Mouse (Mus musculus): ENCODE data around the gene Dedd2. TPM values are rescaled to one million over a fixed set of nuclear protein-coding genes. Genes with fewer than 3 reads are reported as not detected.

Gene Dedd2
- polyA plus RNA-seq, 1 experiment from 2014 or later: 7.5 TPM

DNA sequence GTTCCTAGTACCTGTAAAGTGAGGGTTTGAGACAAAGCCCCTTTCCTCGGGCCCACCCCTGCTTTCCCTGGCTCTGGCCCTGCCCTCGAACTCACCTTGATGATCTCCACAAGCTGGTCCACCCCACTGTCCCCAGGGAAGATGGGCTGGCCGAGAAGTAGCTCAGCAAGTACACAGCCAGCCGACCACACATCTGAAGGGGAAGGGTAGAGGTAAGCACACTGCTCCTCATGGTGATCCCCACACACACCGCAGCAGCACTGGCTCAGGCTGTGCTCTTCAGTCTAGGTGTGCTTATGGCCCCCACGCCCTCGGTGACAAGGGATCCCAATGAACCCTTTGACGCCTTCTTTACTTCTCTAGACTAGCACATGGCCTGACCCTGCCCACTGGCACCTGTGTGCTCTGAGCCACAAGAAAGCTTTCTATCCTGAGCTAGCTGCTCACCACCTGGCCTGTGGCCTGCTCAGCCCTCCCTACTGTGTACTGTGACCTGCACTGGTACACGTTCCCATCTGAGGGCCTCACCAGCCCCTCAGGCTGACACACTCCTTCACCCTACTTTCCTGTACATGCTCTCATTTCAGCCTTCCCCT, 10.4 kb upstream of the Dedd2 start:
- Histone ChIP-seq H3K4me3 (ENCODE audit: low read depth, low read length) (no peak overlapping the region), H3K9me3 (ENCODE audit: control insufficient read depth, low read depth, low read length) (no peaks in the 10 kb centered on the region), H3K27me3 (ENCODE audit: control insufficient read depth, insufficient read depth, low read length) (no peaks in the 10 kb centered on the region), H3K27ac (ENCODE audit: low read length) (no peak overlapping the region), H3K4me2 (replicated peaks; ENCODE audit: low read depth, low read length) (no peak overlapping the region), H3K36me3 (ENCODE audit: control insufficient read depth, insufficient read depth, low read length) (peaks cover 84% of the 10 kb centered on the region), H3K9ac (replicated peaks; ENCODE audit: low read depth, low read length) (no peak overlapping the region), H3K4me1 (ENCODE audit: control insufficient read depth, insufficient read depth, low read length) (peaks cover 5% of the 10 kb centered on the region; the same call in 1 of the 2 replicates)
- no peak for ATAC-seq (ENCODE audit: insufficient number of reproducible peaks, insufficient read depth, low FRiP score, low read depth)
- WGBS: 85% methylated on average over 9 of the region's 9 CpGs

DNA sequence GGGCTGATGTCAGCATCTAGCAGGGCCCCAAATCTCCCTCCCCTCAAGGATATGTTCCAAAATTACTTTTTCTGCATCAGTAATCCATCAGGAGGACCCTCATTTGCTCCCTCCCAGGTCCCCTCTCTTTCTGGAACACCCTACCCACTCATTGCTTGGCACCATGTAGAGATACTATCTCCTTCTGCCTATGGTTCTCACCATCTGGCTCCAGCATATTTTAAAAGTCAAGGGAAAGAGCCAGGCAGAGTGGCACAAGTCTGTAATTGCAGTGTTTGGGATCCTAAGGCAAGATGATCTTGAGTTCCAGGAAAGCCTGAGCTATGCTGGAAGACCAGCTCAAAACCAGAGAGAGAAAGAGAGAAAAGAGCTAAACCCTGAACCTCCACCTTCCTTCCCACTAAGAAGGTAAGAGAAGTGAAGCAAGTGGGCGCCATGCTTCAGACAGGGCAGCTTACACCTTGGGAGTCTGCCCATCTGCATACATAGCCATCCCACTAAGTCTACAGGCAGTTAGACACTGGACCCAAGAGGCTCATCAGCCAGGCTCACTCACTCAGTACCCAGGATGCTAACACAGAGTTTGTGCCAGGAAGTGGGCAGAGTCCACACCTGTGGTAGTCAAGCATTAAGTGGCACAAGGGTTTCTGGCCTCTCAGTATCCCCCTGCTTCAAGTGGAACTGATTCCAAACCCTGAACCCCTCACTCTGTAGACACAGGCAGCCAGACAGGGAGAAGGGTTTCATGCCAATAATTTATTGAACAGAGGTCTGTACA, 7.3 kb upstream of the Dedd2 start:
- WGBS: 100% methylated on average over 1 of the region's 1 CpGs
- peaks cover 73% of the 10 kb centered on the region for H3K36me3 ChIP-seq (ENCODE audit: control insufficient read depth, insufficient read depth, low read length)
- ATAC-seq (ENCODE audit: insufficient number of reproducible peaks, insufficient read depth, low FRiP score, low read depth): no peak

DNA sequence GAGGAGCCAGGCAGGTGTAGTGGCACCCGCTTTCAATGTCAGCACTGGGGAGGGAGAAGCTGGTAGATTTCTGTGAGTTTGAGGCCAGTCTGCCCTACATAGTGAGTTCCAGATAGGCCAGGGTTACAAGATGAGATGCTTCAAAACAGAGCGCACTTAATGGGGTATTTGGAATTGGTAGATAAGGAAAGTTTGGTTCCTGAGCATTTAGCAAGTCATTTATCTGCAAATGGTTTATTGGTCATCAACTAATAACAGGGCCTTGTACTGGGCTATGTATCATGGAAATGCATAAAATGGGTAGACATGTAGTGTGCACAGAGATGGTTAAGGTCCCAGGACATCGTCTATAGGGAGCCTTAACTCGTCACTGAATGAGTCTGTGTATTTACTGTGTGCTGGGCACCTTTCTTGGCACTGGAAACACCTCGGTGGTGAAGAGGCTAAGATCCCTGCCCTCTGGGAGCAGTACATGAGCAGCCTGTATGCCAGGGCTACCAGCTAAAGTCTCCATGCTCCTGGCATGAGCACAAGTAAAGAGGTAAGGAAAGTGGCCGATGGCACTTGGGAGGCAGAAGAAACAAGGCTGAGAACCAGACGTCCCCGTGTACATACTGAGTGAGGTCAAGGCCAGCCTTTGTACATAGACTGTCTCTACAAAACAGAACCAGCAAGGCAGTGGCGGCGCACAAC, 2.0 kb upstream of the Dedd2 start:
- ATAC-seq (ENCODE audit: insufficient number of reproducible peaks, insufficient read depth, low FRiP score, low read depth): no peak
- peaks cover 25% of the 10 kb centered on the region for H3K36me3 ChIP-seq (ENCODE audit: control insufficient read depth, insufficient read depth, low read length)
- H3K4me2 ChIP-seq (replicated peaks; ENCODE audit: low read depth, low read length): peak overlapping the region; percentile 87
- H3K27me3 ChIP-seq (ENCODE audit: control insufficient read depth, insufficient read depth, low read length): no peaks in the 10 kb centered on the region
- peak overlapping the region; percentile 52 for H3K4me3 ChIP-seq (ENCODE audit: low read depth, low read length)
- 80% methylated on average over 10 of the region's 10 CpGs for WGBS
- H3K9me3 ChIP-seq (ENCODE audit: control insufficient read depth, low read depth, low read length): no peaks in the 10 kb centered on the region
- H3K27ac ChIP-seq (ENCODE audit: low read length): no peak overlapping the region
- H3K9ac ChIP-seq (replicated peaks; ENCODE audit: low read depth, low read length): no peak overlapping the region
- H3K4me1 ChIP-seq (ENCODE audit: control insufficient read depth, insufficient read depth, low read length): peaks cover 25% of the 10 kb centered on the region

More for the DNA sequence above, 7.3 kb upstream of the Dedd2 start:
- peaks cover under 1% of the 10 kb centered on the region; the same call in 1 of the 2 replicates for H3K4me1 ChIP-seq (ENCODE audit: control insufficient read depth, insufficient read depth, low read length)
- no peak overlapping the region for H3K9ac ChIP-seq (replicated peaks; ENCODE audit: low read depth, low read length)
- H3K9me3 ChIP-seq (ENCODE audit: control insufficient read depth, low read depth, low read length): no peaks in the 10 kb centered on the region
- H3K27me3 ChIP-seq (ENCODE audit: control insufficient read depth, insufficient read depth, low read length): no peaks in the 10 kb centered on the region
- H3K4me3 ChIP-seq (ENCODE audit: low read depth, low read length): no peak overlapping the region
- no peak overlapping the region for H3K27ac ChIP-seq (ENCODE audit: low read length)
- no peak overlapping the region for H3K4me2 ChIP-seq (replicated peaks; ENCODE audit: low read depth, low read length)

DNA sequence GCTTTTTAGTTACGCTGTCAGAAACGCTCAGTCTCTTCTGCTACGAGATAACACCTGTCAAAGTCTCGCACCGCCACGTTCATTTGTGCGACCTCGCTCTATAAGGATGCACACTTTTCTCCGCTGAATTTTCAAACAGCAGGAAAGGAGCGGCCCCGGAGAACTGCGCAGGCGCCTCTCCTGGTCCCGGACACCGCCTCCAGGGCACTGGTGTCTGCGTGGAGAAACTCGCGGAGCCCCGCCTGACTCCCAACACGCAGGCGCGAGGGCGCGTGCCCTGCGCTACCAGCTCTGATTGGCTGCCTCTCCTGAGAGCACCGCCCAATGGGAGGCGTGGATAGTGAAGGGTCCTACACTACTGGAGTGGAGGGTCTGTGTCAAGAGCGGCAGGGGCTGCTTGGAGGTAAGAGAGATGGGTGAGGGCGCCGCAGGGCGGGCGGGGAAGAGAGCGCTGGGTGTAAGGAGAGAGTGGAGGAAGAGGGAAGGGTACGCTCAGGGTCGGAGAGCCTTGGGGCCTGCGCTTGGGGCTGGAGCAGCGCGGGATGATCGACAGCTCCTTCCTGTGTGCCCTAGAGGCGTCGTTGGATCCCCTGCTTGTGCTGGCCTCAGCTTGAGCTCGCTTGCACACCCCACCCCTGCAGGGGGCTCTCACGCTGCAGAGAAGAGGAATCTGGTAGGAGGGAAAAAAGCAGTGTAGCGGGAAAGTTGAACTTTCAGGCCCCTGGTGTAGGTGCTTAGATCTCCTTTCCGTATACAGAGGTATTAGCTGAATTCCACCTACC, 878 bp upstream of the Dedd2 start, which contains the start of gene Zfp526:
Zfp526 (plus strand) TSS at position 324 of the 782 bp plus-strand sequence.
- no peaks in the 10 kb centered on the region for H3K27me3 ChIP-seq (ENCODE audit: control insufficient read depth, insufficient read depth, low read length)
- H3K4me2 ChIP-seq (replicated peaks; ENCODE audit: low read depth, low read length): peak within 1 kb of the TSS; percentile 87
- peak within 1 kb of the TSS; percentile 87 for H3K27ac ChIP-seq (ENCODE audit: low read length)
- H3K9ac ChIP-seq (replicated peaks; ENCODE audit: low read depth, low read length): peak within 1 kb of the TSS; percentile 45
- under 1% methylated on average over 45 of the region's 45 CpGs for WGBS
- peaks cover 25% of the 10 kb centered on the region for H3K4me1 ChIP-seq (ENCODE audit: control insufficient read depth, insufficient read depth, low read length)
- peak; percentile 93 for ATAC-seq (ENCODE audit: insufficient number of reproducible peaks, insufficient read depth, low FRiP score, low read depth)
- H3K9me3 ChIP-seq (ENCODE audit: control insufficient read depth, low read depth, low read length): no peaks in the 10 kb centered on the region
- H3K36me3 ChIP-seq (ENCODE audit: control insufficient read depth, insufficient read depth, low read length): peaks cover 14% of the 10 kb centered on the region
- peak within 1 kb of the TSS; percentile 52 for H3K4me3 ChIP-seq (ENCODE audit: low read depth, low read length)

DNA sequence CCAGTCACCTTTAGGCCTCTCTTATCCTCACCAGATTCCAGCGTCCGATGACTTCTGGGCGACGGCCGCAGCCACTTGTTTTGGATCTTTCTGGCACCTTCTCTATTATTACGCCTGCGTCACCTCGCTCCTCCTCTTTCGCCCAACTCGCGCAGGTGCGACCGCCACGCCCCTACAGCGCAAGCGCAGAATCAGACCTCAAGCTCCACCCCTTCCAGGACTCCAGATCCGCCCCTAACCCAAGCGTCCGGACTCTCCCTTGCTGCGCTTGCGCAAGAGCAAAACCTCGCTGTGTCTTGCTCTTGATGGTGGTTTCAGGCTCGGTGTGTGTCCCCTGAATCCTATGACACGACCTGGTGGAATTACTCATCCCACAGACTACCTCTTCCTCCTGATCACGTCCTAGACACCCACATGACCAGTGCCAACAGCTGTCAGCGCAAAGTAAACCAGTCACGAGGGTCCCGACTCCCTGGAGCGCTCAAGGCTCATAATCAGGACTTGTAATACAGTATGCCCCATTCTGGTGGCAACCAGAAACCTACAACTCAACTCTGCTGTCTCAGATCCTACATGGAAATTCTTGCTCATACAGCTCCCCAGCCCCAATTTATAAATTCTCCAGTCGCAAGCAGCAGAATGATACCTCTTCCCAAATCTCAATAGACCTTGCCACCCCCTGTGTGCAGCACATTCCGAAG, 509 bp downstream of the Dedd2 start:
- Histone ChIP-seq H3K27ac (ENCODE audit: low read length) (peak overlapping the region; percentile 74; the same call in 1 of the 2 replicates), H3K4me2 (replicated peaks; ENCODE audit: low read depth, low read length) (peak overlapping the region; percentile 87), H3K4me1 (ENCODE audit: control insufficient read depth, insufficient read depth, low read length) (peaks cover 25% of the 10 kb centered on the region), H3K9ac (replicated peaks; ENCODE audit: low read depth, low read length) (peak overlapping the region; percentile 18; the same call in 1 of the 2 replicates), H3K27me3 (ENCODE audit: control insufficient read depth, insufficient read depth, low read length) (no peaks in the 10 kb centered on the region), H3K36me3 (ENCODE audit: control insufficient read depth, insufficient read depth, low read length) (peaks cover under 1% of the 10 kb centered on the region), H3K9me3 (ENCODE audit: control insufficient read depth, low read depth, low read length) (no peaks in the 10 kb centered on the region), H3K4me3 (ENCODE audit: low read depth, low read length) (peak overlapping the region; percentile 52)
- peak; percentile 72 for ATAC-seq (ENCODE audit: insufficient number of reproducible peaks, insufficient read depth, low FRiP score, low read depth)
- WGBS: 3% methylated on average over 31 of the region's 31 CpGs

DNA sequence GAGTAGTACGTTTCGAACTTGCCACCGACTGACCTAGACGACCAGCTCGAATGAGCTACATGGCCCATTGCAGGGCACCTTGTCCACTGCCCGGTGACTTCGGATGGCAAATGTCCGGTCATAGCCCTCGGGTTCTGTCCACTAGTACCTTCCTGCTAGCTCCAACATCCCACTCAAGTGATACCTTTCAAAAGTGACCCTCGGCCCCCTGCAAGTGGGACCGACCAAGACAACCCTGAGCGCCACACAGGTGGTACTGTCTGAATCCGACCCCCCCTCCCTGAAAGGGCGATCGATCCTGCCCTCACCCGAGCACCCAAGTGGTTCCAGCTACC, 1.0 kb downstream of the Dedd2 start:
- H3K27me3 ChIP-seq (ENCODE audit: control insufficient read depth, insufficient read depth, low read length): no peaks in the 10 kb centered on the region
- peaks cover 25% of the 10 kb centered on the region for H3K4me1 ChIP-seq (ENCODE audit: control insufficient read depth, insufficient read depth, low read length)
- H3K9ac ChIP-seq (replicated peaks; ENCODE audit: low read depth, low read length): peak overlapping the region; percentile 18; the same call in 1 of the 2 replicates
- ATAC-seq (ENCODE audit: insufficient number of reproducible peaks, insufficient read depth, low FRiP score, low read depth): peak; percentile 4; the same call in 1 of the 2 replicates
- peak overlapping the region; percentile 74; the same call in 1 of the 2 replicates for H3K27ac ChIP-seq (ENCODE audit: low read length)
- no peaks in the 10 kb centered on the region; the same call in 1 of the 2 replicates for H3K36me3 ChIP-seq (ENCODE audit: control insufficient read depth, insufficient read depth, low read length)
- peak overlapping the region; percentile 52 for H3K4me3 ChIP-seq (ENCODE audit: low read depth, low read length)
- no peaks in the 10 kb centered on the region for H3K9me3 ChIP-seq (ENCODE audit: control insufficient read depth, low read depth, low read length)
- WGBS: under 1% methylated on average over 16 of the region's 16 CpGs
- peak overlapping the region; percentile 87 for H3K4me2 ChIP-seq (replicated peaks; ENCODE audit: low read depth, low read length)

DNA sequence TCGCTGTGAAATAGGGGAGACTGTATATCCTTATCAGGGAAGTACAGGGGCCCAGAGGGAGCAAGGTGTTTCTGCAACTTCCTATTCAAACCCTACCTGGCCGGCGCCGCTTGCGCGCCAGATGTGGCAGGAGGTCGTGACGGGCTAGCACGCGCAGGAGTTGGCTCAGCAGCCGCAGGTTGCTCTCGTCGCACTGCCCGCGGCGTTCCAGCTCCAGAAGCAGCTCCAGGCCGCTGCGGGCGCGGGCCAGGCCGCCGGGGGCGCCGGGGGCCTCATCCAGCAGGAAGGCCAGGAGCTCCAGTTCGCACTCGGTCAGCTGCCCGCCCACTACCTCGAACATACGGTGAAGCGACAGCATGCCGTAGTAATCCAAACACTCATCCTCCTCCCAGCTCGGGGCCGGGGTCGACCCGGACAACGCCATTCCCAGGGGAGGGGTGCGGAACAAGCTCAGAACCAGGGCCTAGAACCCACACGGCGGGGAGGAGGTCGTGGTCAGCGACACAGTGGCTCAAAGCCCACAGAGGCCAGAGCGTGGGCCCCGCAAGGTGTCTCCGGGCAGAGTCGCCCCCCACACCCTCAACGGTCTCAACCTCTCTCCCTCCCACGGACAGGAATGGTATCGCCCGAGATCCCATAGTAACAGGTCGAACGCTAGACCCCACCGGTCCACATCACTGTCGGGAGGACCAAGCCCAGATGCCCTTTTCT, 1.6 kb downstream of the Dedd2 start:
- Histone ChIP-seq H3K4me1 (ENCODE audit: control insufficient read depth, insufficient read depth, low read length) (peaks cover 25% of the 10 kb centered on the region), H3K9me3 (ENCODE audit: control insufficient read depth, low read depth, low read length) (no peaks in the 10 kb centered on the region), H3K4me3 (ENCODE audit: low read depth, low read length) (peak overlapping the region; percentile 52), H3K4me2 (replicated peaks; ENCODE audit: low read depth, low read length) (peak overlapping the region; percentile 87), H3K36me3 (ENCODE audit: control insufficient read depth, insufficient read depth, low read length) (no peaks in the 10 kb centered on the region), H3K27ac (ENCODE audit: low read length) (peak overlapping the region; percentile 74; the same call in 1 of the 2 replicates), H3K9ac (replicated peaks; ENCODE audit: low read depth, low read length) (peak overlapping the region; percentile 55), H3K27me3 (ENCODE audit: control insufficient read depth, insufficient read depth, low read length) (no peaks in the 10 kb centered on the region)
- peak; percentile 30; the same call in 1 of the 2 replicates for ATAC-seq (ENCODE audit: insufficient number of reproducible peaks, insufficient read depth, low FRiP score, low read depth)
- under 1% methylated on average over 53 of the region's 53 CpGs for WGBS
